Mouse (Mus musculus): ENCODE measurements around the gene Ripor3.

- TF ChIP-seq CTCF (IDR thresholded peaks at IDR 0.05; ENCODE audit: low read depth, low read length), result no peak
- no peak for TF ChIP-seq TAL1 (conservative IDR thresholded peaks at IDR 0.05; ENCODE audit: low read depth, low read length)
- TF ChIP-seq GATA2 (IDR thresholded peaks at IDR 0.05; ENCODE audit: borderline replicate concordance, low read depth, low read length), result no peak
- no peak for TF ChIP-seq POLR2AphosphoS5 (IDR thresholded peaks at IDR 0.05; ENCODE audit: insufficient replicate concordance, low read depth, low read length)
Observed at GRCm38 (mm10) chr2:167972809-167973208, 37.6 kb downstream of the Ripor3 start.

Data from G1E (cell line).